Mouse (Mus musculus): ENCODE results near the gene Dnajc21. TPM values are rescaled to one million over a fixed set of nuclear protein-coding genes. Genes with fewer than 3 reads are reported as not detected.

The Dnajc21 gene
- polyA plus RNA-seq, 1 experiment: 1.1 TPM

GRCm38 (mm10) chr15:10442275-10442674 lies 28.0 kb downstream of the Dnajc21 start:
- 67% methylated on average over 1 of the region's 1 CpGs for WGBS
- DNase-seq (ENCODE audit: low read depth, low spot score): no peak

GRCm38 (mm10) chr15:10441493-10441892 lies 28.8 kb downstream of the Dnajc21 start:
- 64% methylated on average over 9 of the region's 9 CpGs for WGBS
- DNase-seq (ENCODE audit: low read depth, low spot score): no peak

GRCm38 (mm10) chr15:10439963-10440362 lies 30.4 kb downstream of the Dnajc21 start:
- 79% methylated on average over 6 of the region's 6 CpGs for WGBS
- no peak for DNase-seq (ENCODE audit: low read depth, low spot score)

GRCm38 (mm10) chr15:10436893-10437292 lies 33.4 kb downstream of the Dnajc21 start:
- WGBS: 63% methylated on average over 1 of the region's 1 CpGs
- DNase-seq (ENCODE audit: low read depth, low spot score): no peak

GRCm38 (mm10) chr15:10426545-10427266 lies 43.6 kb downstream of the Dnajc21 start:
- no peak for DNase-seq (ENCODE audit: low read depth, low spot score)
- WGBS: 91% methylated on average over 13 of the region's 13 CpGs

- WGBS: 92% methylated on average over 6 of the region's 6 CpGs
- DNase-seq (ENCODE audit: low read depth, low spot score): no peak
These were observed 44.2 kb downstream of the Dnajc21 start for GRCm38 (mm10) chr15:10426124-10426523.

GRCm38 (mm10) chr15:10421785-10422144 lies 48.6 kb downstream of the Dnajc21 start:
- no peak for DNase-seq (ENCODE audit: low read depth, low spot score)
- 54% methylated on average over 1 of the region's 1 CpGs for WGBS

GRCm38 (mm10) chr15:10421138-10421784 lies 49.1 kb downstream of the Dnajc21 start:
- WGBS: 28% methylated on average over 7 of the region's 7 CpGs
- DNase-seq (ENCODE audit: low read depth, low spot score): no peak

- WGBS: 86% methylated on average over 6 of the region's 6 CpGs
These were observed 56.7 kb downstream of the Dnajc21 start for GRCm38 (mm10) chr15:10413656-10414055.

GRCm38 (mm10) chr15:10410881-10411280 lies 59.4 kb downstream of the Dnajc21 start:
- no peak for DNase-seq (ENCODE audit: low read depth, low spot score)
- 89% methylated on average over 2 of the region's 2 CpGs for WGBS

More at GRCm38 (mm10) chr15:10413656-10414055, 56.7 kb downstream of the Dnajc21 start:
- DNase-seq (ENCODE audit: low read depth, low spot score): no peak

- no peak for DNase-seq (ENCODE audit: low read depth, low spot score)
These were observed 60.5 kb downstream of the Dnajc21 start for GRCm38 (mm10) chr15:10409842-10410241.

GRCm38 (mm10) chr15:10400415-10400814 lies 69.9 kb downstream of the Dnajc21 start:
- 58% methylated on average over 3 of the region's 3 CpGs for WGBS
- DNase-seq (ENCODE audit: low read depth, low spot score): no peak

More at GRCm38 (mm10) chr15:10409842-10410241, 60.5 kb downstream of the Dnajc21 start:
- WGBS: 87% methylated on average over 3 of the region's 3 CpGs

- no peak for DNase-seq (ENCODE audit: low read depth, low spot score)
- 52% methylated on average over 2 of the region's 2 CpGs for WGBS
These were observed 70.5 kb downstream of the Dnajc21 start for GRCm38 (mm10) chr15:10399795-10400194.

Other genes starting within 250 kb of the Dnajc21 start
- gene Gm21973, start 145.1 kb downstream of the Dnajc21 start, polyA plus RNA-seq (2012; rRNA removed): not detected in 2 replicates
- 0.19 and 0.27 TPM in 2 replicates for gene Agxt2, start 112.0 kb downstream of the Dnajc21 start, polyA plus RNA-seq (2012; rRNA removed)
- 2.4 and 2.5 TPM in 2 replicates for gene Brix1, start 15.4 kb upstream of the Dnajc21 start, polyA plus RNA-seq (2012; rRNA removed)
- 7.1 and 8.2 TPM in 2 replicates for gene Rad1, start 15.5 kb upstream of the Dnajc21 start, polyA plus RNA-seq (2012; rRNA removed)
- gene Ttc23l, start 88.2 kb upstream of the Dnajc21 start, polyA plus RNA-seq (2012; rRNA removed): not detected in 2 replicates
- 2.0 and 2.6 TPM in 2 replicates for gene Rai14, start 244.1 kb upstream of the Dnajc21 start, polyA plus RNA-seq (2012; rRNA removed)